Mouse (Mus musculus) left cerebral cortex, postnatal 25 days (tissue): ENCODE measurements around the gene Akap13. TPM values are rescaled to one million over a fixed set of nuclear protein-coding genes. Genes with fewer than 3 reads are reported as not detected.
A peak's percentile ranks its signal among the peaks of the same experiment; 100 is the strongest.

ENCODE experiments used
- DNase-seq, 2 experiments: peaks; one replicate each; pipeline ENCODE4 v3.0.0; 2022; ENCODE audit warnings: low spot score in 2 of 2, mixed read lengths in 1 of 2
- intact Hi-C: fragments of 180-260 bp; cut with DNase I; formaldehyde crosslinking; loops from one replicate; pipeline ENCODE4 v1.15.1; 2025
- total RNA-seq, 2 experiments: library from RNA; stranded (reverse); gene quantifications; 2 replicates each; pipeline ENCODE4 v1.2.3; 2021

Akap13 gene
- total RNA-seq, 2 experiments from 2014 or later: 23.1 to 24.3 TPM

DNA sequence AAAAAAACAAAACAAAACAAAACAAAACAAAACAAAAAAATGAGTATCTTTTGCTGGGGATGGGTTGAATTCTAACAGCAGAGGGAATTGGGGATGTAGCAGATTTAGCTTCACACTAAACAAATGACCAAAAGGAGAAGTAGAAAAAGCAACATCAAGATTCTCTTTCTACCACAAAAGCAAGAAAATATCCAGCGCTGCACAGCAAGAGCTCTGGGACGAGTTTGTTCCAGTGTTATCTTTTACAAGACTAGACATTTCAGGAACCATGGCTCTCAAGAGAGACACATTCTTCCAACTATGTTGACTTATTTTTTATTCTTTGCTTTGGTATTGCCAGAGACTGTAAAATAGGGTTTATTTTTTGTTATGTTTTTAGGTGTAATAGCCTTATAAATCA, 13.4 kb upstream of the Akap13 start:
- DNase-seq: no peak
- intact Hi-C loops: no loop called here

DNA sequence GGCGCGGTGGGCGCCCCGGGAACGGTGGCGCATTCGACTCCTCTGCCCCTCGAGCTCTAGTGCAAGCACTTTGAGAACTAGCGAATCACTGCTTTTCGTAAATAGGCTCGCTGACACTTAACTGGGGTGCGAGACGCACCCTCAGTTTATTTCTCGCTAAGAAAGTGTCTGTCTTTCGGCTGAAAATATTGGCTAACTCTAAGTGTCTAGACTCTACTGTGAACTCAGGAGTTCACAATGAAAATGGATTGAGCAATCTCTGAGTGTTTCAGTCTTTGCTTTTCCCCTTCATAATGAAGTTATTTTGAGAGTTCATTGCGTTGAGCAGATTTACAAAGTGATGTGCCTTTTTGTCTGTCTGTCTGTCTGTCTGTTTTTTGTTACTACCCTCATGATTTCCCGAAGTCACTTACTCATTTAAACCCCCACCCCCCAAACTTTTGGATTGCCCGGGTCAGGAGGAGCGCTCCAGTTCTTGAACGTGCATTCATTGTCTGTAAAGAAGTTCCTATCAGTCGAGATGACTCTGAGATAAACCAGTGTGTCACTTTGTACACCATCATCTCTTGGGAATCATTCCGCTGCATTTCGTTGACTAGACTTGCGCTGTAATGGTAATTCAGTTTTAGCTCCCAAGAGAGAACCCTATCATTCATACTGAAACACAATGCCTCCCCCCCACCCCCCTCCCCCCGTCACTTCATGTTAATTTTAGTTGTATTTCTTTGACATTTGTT, 986 bp downstream of the Akap13 start:
- intact Hi-C loops: no loop called here
- DNase-seq: no peak

DNA sequence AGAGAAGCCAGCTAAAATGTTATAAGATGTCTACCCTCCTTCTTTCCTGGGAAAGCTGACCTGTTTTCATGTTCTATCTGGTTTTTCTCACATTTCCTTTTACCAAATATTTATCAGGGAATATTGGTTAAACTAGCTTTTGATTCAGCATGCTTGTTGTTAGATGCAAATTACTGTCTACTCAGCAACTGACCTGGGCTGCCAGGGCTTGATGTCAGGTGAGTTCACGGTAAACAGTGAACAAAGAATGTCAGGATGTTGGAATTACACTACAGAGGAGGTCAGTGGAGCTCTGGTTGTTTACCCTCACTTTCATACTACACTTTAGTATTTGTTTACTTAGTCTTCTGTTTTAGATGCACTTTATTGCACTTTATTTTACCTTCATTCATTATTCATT, 5.0 kb downstream of the Akap13 start:
- DNase-seq: no peak
- intact Hi-C loops: no loop called here

DNA sequence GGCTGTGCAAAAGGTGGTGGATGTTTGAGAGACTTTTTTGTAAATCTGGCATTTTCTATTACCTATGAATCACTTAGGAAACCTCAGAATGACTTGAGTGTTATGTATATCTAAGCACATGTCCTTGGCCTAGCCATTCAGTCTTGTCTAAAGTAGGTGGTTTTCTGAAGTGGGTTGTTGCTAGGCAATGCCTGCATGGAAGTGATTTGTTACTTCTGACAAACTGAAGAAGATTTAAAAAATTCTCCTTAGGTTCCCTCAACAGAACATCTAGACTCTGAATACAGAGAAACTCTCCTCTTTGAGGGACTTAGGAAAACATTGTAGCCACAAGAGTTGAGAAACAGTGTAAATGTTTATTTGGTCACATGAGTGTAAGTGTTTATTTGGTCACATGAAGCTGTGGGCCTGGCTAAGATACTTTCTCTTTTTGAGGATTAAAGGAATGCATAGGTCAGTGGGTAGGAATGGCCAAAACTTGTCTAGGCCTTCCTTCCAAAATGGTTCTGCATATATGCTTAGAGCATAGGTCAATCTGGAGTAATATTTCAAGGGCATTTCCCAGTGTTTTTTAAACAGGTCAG, 8.3 kb downstream of the Akap13 start:
- peak in 1 of 2 experiments; percentile 64 for DNase-seq
- intact Hi-C loops: no loop called here

DNA sequence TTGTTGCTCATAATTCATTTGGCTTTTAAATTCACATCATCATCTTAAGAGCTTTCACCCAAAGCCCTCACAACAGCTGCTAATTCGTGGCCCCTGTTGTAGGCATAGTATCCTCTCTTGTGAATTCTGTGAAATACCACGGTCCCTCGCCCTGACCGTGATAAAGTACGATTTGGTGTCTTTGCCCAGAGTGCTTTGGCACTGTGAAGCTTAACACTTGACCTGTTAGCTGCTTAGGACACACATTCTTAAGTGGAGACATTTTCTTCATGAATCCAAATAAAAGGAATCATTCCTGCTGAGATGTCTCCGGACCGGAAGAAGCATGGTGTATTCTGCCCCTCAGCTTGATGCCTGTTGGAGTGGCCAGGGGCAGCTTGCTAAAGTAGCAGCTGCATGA, 12.5 kb downstream of the Akap13 start:
- intact Hi-C loops: no loop called here
- DNase-seq: no peak

DNA sequence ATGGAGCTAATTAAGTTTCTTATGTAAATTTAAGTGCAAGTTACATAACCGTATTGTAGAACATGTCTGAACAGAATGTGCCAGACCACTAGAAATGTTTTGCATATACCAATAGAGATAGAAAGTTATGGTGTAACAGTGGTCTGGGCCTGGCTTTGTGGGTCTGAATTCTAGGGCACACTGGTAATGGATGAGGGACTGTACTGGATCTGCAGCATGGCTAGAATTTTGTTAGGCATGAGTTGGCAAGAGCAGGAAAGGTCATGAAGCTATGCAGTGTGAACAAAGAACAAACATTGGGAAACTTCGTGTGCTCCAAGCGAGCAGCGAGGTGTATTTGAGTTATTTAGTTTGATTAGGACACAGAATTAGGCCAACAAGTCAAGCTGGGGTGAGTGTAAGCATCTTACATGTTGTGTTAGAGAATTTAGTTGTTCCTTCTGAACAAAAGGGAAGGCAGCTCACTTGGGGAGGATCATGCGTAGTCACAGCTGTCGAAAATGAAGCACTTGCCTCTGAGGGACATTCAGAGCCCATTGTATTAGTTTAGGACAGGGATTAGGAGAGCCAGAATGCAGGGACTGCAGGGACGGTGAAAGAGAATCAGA, 15.1 kb downstream of the Akap13 start:
- DNase-seq: no peak
- intact Hi-C loops: no loop called here

DNA sequence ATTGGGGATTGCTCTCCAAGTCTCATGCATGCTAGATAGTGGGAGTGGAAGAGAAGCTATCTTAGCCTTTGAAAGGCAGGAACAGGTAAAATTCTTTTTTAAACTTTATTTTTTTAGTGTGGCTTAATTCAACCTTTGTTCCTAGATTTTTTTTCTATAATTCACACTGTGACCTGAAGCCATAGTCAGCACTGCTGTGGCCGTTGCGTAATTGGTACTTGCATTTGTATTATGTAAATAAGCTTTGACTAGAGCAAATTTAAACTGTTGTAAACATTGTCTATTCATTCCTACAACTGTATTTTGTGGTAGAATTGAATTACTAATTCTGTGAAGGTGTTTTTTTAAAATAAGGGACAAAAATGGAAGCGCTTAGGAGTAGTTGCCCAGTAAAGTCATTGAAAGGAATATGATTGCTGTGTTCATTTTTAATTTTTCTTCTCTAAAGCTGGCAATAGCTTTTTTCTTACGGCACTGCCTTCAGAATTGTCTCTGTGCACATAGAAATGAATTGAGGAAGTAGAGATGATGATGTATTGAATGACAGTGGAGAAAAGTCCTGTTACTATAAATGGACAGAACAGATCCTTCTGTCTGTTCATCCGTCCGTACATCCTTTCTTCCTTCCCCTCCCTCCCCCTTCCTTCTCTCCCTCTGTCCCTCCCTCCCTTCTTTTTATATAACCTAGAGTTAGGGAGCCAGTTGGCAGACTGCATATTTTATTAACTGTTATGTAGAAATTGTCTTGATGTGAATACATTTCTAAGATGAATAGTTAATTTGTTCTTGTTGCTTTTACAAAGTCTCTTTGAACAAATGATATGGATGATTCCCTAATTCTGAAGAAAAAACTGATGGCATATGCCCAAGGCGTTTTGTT, 17.2 kb downstream of the Akap13 start:
- DNase-seq: no peak
- intact Hi-C loops: no loop called here

DNA sequence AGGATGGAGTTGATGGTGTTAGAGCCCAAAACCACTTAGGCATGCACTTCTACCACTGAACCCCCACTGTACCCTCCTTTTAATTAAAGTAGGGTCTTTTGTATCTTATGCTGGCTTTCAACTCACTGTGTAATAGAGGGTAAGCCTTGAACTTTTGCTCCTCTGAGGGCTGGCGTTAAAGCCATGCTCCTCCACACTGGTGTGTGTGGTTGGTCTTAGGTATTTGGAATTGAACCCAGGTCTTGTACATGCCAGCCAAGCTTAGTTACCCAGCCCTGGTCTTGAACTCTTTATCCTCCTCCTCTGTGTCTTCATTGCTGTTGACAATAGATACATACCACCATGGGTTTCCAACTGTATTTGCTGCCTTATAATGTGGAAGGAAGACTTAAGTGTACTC, 18.0 kb downstream of the Akap13 start:
- intact Hi-C loops: no loop called here
- DNase-seq: no peak

DNA sequence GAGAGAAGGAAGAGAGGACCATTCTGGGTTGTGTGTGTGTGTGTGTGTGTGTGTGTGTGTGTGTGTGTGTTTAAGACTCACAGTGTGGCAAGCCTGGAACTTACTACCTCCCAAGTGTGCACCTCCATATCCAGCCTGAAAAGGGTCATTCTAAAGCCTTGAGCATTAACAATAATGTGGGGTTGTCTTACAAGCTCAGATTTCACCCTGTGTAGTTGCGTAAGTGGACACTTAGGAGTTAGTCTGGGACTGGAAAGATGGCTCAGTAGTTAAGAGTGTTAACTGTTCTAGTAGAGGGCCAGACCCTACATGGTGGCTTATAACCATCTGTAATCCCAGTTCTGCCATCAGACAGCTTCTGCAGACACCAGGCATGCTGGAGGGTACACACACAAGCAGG, 18.7 kb downstream of the Akap13 start:
- DNase-seq: no peak
- intact Hi-C loops: no loop called here

DNA sequence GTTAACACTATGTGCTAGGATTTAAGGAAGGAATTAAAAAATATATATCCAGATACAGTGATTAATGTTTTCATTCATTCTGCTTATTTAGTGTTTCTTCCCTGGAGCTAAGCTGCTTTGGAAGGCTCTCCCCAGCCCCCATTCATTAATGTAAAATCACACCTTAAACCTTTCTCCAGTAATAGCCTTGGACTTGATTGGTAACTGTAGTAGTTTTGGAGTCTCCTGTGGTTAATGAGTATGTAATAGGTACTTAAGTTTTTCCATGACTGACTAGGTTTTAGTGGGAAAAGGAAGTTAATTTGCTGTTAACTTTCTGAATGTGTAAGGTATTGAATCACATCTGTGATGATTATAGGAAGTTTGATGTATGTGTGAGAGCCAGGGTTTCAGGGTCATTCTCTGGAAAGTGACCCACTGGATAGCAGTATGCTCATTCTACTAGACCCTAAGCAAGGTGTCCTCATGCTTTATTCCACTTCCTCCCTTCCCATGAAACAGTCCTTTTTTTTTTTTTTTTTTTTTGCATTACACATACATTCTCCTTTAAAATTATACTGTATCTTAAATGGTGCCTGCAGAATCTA, 19.3 kb downstream of the Akap13 start:
- DNase-seq: no peak
- intact Hi-C loops: no loop called here

DNA sequence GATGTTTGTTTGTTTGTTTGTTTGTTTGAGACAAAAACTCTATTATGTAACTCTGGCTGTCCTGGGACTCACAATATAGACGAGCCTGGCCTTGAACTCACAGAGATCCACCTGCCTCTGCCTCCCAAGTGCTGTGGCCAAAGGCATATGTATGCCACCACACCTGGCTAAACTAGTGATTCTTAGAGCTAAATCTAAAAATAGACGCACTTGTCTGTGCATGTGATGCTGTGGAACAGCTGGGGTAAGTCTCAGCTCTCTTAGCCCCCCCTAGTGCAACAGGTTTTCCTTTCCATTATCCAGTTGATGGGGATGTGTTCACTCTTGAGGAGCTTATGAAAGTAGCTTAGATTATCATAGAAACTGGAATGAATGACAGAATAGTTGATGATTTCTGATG, 22.7 kb downstream of the Akap13 start:
- DNase-seq: no peak
- intact Hi-C loops: no loop called here

DNA sequence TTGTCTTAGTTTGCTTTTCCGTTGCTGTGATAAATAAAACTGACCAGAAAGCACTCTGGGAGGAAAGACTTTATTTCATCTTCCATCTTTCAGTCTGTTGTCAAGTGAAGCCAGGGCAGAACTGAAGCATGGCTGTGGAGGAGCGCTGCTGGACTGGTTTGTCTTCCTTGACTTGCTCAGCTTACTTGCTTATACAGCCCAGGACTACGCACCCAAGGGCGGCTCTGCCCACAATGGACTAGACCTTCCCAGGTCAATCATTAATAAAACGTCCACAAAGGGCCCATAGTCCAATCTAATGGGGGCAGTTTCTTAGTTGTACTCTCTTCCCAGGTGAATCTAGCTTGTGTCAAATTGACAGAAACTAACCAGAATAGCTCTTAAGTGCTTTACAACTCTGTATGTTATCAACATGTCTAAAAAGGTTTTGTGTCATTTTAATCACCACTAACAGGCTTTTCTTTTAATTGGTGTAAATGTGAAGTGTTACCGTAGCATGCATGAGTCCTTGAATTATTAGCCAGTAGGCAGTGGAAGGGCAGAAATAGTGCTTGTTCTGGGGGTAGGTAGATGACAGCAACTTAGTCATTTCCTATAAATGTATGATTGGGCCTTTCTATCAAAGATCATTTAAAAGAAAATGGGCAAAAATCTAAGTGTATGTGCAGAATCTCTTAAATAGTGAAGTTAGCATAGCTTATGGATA, 25.5 kb downstream of the Akap13 start:
- intact Hi-C loops: no loop called here
- no peak for DNase-seq

DNA sequence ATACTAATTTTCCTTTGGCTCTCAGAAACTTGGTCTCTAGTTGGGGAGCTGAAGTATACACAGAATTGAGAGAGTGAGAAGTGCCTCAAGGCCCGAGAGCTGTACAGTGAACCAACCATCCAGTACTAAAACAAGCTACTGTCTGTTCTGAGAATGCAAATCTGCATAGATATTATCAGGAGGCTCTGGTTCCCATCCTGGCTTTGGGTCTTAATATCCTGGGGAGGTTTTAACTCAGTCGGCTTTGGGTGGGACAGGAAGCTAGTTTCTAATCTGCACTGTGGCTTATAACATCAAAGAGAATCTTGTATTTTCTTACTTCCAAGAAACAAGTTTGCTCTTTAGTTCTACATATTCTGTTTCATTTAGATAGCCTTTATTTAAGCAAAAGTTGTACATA, 30.7 kb downstream of the Akap13 start:
- intact Hi-C loops: no loop called here
- no peak for DNase-seq

DNA sequence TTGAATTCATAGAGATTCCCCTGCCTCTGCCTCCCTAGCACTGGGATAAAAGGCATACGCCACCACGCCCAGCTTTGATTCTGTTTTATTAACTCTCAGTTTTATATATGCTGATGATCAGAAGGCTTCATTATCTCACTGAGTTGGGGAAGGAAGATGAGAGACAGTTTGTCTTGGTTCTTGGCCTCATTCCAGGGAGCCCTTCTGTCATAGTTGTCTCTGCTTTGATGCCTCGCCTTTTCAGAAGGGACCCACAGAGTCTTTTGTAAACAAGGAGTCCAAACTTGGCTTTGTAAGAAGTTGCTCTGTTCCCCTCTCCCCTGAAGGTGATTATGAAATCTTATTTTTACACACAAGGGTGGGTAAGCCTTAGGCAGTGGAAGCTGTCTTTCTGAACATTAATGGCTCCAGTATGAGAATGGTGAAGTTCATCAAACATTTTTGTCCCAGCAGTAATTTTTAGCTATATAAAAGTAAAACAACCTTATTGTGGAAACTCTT, 40.7 kb downstream of the Akap13 start:
- intact Hi-C loops: no loop called here
- DNase-seq: no peak

DNA sequence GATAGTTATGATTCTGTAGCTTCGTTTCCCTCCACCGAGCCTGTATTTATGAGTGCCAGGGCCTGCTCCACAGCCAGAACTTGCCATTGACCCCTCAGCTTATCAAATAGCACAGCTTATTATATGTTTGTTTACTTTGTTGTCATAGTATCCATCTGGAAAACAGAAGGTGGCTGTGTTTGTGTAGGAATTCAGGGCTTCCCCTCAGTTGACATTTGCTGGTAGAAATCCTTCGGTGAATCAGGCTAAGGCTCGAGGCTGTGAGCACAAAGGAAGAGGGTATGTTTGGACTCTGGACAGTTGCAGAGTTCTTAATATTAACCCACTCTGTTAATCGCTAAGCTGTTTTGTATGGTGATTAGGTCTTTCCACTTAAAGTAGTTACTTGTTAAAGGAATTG, 43.3 kb downstream of the Akap13 start:
- intact Hi-C loops: no loop called here
- DNase-seq: no peak

DNA sequence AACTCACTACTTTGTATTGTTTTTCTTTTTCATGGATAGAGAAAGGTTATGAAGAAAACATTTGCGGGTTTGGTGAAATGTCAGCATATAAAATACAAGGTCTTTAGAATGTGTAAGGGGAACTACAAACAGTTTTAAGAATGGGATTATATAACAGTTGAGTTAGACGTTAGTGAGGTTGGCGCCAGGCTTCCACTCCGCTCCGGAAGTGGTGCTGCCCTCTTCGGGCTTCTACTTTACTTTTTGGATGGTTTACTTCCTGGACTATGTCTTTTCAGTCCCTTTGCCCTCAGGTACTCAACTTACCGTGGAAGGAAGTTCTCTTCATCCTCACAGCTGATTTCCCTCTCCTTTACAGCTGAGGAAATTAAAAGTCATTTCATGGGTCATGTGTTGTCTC, 43.9 kb downstream of the Akap13 start:
- intact Hi-C loops: no loop called here

DNA sequence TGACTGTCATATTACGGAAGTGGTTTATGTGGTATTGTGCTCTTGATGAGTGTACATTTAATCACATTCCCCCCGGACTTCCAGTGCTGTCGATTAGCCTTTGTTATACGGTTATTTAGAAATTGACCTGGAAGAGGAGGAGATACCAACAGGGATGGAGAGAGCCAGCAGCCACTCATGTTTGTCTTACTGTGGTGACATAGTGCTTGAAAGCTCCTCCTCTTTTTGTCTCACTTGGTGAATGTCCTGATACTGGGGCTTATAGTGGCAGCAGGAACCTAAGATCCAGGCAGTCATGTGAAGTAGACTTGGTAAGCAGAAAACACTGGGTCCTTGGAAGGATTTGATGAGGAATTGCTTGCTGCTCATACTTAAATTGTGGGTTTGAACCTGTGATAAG, 44.8 kb downstream of the Akap13 start:
- no peak for DNase-seq
- intact Hi-C loops: no loop called here

More for the DNA sequence above, 43.9 kb downstream of the Akap13 start:
- no peak for DNase-seq

DNA sequence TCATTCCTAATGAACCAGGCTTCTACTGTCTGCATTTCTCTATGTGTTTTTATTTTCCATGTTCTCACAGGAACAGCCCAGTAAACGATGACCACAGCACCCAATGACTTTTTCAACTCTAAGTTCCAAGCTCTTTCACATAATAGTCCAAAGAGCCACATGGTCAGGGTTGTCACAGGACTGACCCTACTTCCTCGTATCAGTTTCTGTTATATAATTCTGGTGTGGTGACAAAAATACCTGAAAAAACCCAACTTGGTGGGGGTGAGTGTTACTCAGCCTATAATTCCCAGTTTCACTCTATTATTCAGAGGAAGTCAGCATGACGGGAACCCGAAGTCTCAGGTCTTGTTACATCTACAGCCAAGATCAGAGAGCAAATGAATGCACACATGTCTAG, 45.5 kb downstream of the Akap13 start:
- intact Hi-C loops: no loop called here
- no peak for DNase-seq

DNA sequence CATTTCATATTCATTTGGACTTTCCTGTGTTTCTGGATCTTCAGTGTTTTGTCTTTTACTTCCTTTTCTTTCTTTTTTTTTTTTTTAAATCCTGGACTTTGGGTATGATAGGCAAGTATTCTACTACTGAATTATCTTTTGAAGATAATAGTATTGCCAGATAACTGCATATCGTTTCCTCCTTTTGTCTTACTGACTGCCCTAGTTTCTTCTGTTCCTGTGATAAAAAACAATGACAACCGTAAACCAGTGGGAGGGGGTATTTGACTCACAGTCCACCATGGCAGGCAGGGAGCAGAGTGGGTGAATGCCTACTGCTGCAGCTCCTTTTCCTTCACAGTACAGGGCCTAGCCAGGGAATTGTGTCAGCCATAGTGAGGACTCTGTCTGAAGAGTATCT, 49.2 kb downstream of the Akap13 start:
- no peak for DNase-seq

More for the DNA sequence above, 49.2 kb downstream of the Akap13 start:
- intact Hi-C loops: no loop called here
